Mouse (Mus musculus) myocyte (in vitro differentiated cells): Measurements from ENCODE around the gene Dusp14. TPM values are rescaled to one million over a fixed set of nuclear protein-coding genes. Genes with fewer than 3 reads are reported as not detected.

Experiments
- H3K27me3 ChIP-seq: one replicate; pipeline ENCODE4 v1.6.1; 2011; ENCODE audit not compliant: control insufficient read depth, insufficient read depth, insufficient read length
- H3K36me3 ChIP-seq: one replicate; pipeline ENCODE4 v1.6.1; 2011; ENCODE audit not compliant: control insufficient read depth, insufficient read depth
- H3K4me2 ChIP-seq: one replicate; pipeline ENCODE4 v1.6.1; 2011; ENCODE audit warnings: low read depth, control low read depth
- H3K4me3 ChIP-seq: one replicate; pipeline ENCODE4 v1.5.1; 2011; ENCODE audit warnings: mild to moderate bottlenecking, control low read depth, moderate library complexity
- H3K79me2 ChIP-seq: one replicate; pipeline ENCODE4 v1.6.1; 2011; ENCODE audit not compliant: control insufficient read depth, insufficient read depth
- H3ac ChIP-seq: one replicate; pipeline ENCODE4 v1.6.1; 2011; ENCODE audit not compliant: control insufficient read depth, insufficient read length
- CEBPB ChIP-seq: IDR thresholded peaks from 2 replicates; pipeline ENCODE4 v1.6.1; 2011; ENCODE audit warnings: mild to moderate bottlenecking, moderate library complexity; ENCODE audit not compliant: poor library complexity, insufficient read depth, severe bottlenecking
- E2F4 ChIP-seq: IDR thresholded peaks from one replicate; pipeline ENCODE4 v1.6.1; 2011; ENCODE audit warnings: mild to moderate bottlenecking, control low read depth, moderate library complexity; ENCODE audit not compliant: insufficient read depth
- MAX ChIP-seq: IDR thresholded peaks from one replicate; pipeline ENCODE4 v1.6.1; 2011; ENCODE audit warnings: low read depth, mild to moderate bottlenecking, control low read depth
- MYOD1 ChIP-seq, 3 experiments: IDR thresholded peaks; one replicate each; pipeline ENCODE4 v1.6.1; 2011; ENCODE audit warnings: control low read depth in 2 of 3, low read depth in 2 of 3, mild to moderate bottlenecking in 2 of 3, moderate library complexity in 1 of 3; ENCODE audit not compliant: insufficient read length in 2 of 3, control insufficient read depth in 1 of 3
- MYOG ChIP-seq, 3 experiments: IDR thresholded peaks; one replicate each; pipeline ENCODE4 v1.6.1; 2011; ENCODE audit warnings: control low read depth in 2 of 3, low read depth in 2 of 3, mild to moderate bottlenecking in 2 of 3; ENCODE audit not compliant: insufficient read length in 2 of 3, control insufficient read depth in 1 of 3, insufficient read depth in 1 of 3
- POLR2A ChIP-seq: IDR thresholded peaks from one replicate; pipeline ENCODE4 v1.6.1; 2011; ENCODE audit warnings: low read depth, mild to moderate bottlenecking, control low read depth, moderate library complexity; ENCODE audit not compliant: insufficient read length
- POLR2AphosphoS2 ChIP-seq: IDR thresholded peaks from one replicate; pipeline ENCODE4 v1.6.1; 2011; ENCODE audit warnings: low read depth, control low read depth; ENCODE audit not compliant: insufficient read length
- REST ChIP-seq: IDR thresholded peaks from one replicate; pipeline ENCODE4 v1.6.1; 2011; ENCODE audit warnings: mild to moderate bottlenecking, control low read depth, moderate library complexity; ENCODE audit not compliant: insufficient read depth, insufficient read length
- SRF ChIP-seq: IDR thresholded peaks from one replicate; pipeline ENCODE4 v1.6.1; 2011; ENCODE audit warnings: low read depth; ENCODE audit not compliant: control insufficient read depth, insufficient read length
- TCF12 ChIP-seq: IDR thresholded peaks from one replicate; pipeline ENCODE4 v1.6.1; 2011; ENCODE audit warnings: mild to moderate bottlenecking, control low read depth; ENCODE audit not compliant: poor library complexity, insufficient read depth, severe bottlenecking
- TCF3 ChIP-seq: IDR thresholded peaks from one replicate; pipeline ENCODE4 v1.6.1; 2011; ENCODE audit warnings: low read depth, control low read depth; ENCODE audit not compliant: insufficient read length
- USF1 ChIP-seq: IDR thresholded peaks from one replicate; pipeline ENCODE4 v1.6.1; 2011; ENCODE audit warnings: low read depth, mild to moderate bottlenecking, control low read depth, moderate library complexity
- polyA plus RNA-seq: library from polyadenylated mRNA; unstranded; fragments of >200 nt; fragmentation: generic; extraction: Trizol; gene quantifications from one replicate; pipeline ENCODE4 v1.2.1, GENCODE M21; 2012; ENCODE audit warnings: missing spikeins

Dusp14 gene
- polyA plus RNA-seq, 1 experiment: 61.1 TPM

DNA sequence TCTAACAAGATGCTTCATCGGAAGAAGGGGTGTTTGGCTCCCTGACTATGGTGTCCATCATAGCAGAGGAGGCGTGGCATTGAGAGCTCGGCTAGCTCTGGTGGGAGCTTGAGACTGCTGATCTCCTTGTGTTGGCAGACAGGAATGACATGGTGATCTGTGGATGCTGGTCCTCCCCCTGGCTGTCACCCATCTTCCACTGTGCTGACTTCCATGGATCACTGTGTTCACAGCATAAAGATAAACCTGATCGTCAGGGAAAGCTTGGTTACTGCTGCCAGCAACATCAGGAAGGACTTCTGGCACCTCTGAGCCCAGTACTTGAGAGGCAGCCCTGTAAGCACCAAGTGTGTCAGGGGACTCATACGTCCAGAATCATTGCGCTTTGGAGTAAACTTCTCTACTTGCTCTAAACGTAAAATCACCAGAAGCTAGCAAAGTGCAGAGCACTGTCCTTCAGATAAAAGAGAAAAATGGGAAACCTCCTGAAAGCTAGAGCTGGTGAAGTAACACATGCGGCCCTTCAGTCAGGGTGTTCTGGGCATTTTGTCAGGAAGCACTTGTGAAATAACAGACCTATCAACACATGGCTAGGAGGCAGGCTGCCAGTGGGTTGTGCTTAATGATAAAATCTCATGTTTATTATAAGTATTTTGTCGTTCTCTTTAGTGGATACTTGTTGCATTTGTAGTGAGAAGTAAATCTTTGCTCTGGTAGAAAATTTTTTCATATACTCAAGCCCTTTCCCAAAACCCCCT lies 40.6 kb downstream of the Dusp14 start:
- Histone ChIP-seq H3K4me3 (no peak overlapping the region), H3K4me2 (no peak overlapping the region), H3K36me3 (peaks cover 20% of the 10 kb centered on the region), H3K79me2 (no peaks in the 10 kb centered on the region), H3ac (no peak overlapping the region), H3K27me3 (no peaks in the 10 kb centered on the region)
- TF ChIP-seq REST (no peak), POLR2A (no peak), TCF3 (no peak), MYOD1 (IDR thresholded peaks at IDR 0.05; ENCODE audit: control insufficient read depth in 1 of 3, insufficient read length in 2 of 3, low read depth in 2 of 3) (no peak), POLR2AphosphoS2 (no peak), CEBPB (no peak)

GRCm38 (mm10) chr11:84027231-84027630 lies 41.8 kb downstream of the Dusp14 start:
- no peaks in the 10 kb centered on the region for H3K79me2 ChIP-seq
- H3K4me2 ChIP-seq: no peak overlapping the region
- H3K27me3 ChIP-seq: no peaks in the 10 kb centered on the region
- H3K4me3 ChIP-seq: no peak overlapping the region
- H3ac ChIP-seq: no peak overlapping the region
- H3K36me3 ChIP-seq: peaks cover 20% of the 10 kb centered on the region
- TF ChIP-seq POLR2A (no peak), MYOD1 (IDR thresholded peaks at IDR 0.05; ENCODE audit: control insufficient read depth in 1 of 3, insufficient read length in 2 of 3, low read depth in 2 of 3) (no peak), CEBPB (no peak), REST (no peak), E2F4 (no peak), TCF12 (no peak), MAX (no peak), TCF3 (no peak), POLR2AphosphoS2 (no peak), USF1 (no peak), SRF (no peak), MYOG (IDR thresholded peaks at IDR 0.05; ENCODE audit: control insufficient read depth in 1 of 3, insufficient read depth in 1 of 3, insufficient read length in 2 of 3, low read depth in 2 of 3) (no peak)

DNA sequence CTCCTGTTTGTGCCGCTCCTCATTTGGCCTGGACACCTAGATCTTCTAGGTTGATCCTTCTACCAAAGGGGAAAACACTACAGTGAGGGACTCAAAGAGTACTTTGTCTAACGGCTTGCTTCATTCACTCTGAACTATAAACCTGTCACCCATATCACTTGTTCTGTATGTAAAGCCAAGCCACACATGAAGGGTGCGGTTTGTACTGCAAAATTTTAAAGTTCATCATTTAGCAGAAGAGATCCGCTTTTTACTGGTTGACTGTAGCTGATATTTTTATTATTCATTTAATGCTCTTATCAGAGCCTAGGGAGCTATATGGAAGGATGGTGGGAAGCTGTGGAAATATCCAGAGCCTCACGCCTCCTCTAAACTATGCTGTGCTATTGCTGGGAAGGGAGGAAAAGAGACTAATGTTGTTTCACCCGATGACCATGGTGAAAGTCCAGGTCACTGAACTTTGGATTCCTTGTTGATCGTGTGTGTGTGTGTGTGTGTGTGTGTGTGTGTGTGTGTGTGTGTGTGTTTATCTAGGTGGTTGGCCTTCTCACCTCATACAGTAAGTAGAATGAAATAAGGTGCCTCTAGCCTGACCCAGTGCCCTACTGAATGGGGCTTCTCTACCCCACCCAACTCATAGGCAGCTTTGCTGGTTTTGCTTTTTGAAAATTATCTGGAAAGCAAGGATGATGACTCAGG lies 52.1 kb downstream of the Dusp14 start:
- Histone ChIP-seq H3K36me3 (peaks cover 6% of the 10 kb centered on the region), H3K27me3 (no peaks in the 10 kb centered on the region), H3K4me3 (no peak overlapping the region), H3K79me2 (no peaks in the 10 kb centered on the region), H3ac (no peak overlapping the region), H3K4me2 (no peak overlapping the region)
- TF ChIP-seq MYOD1 (IDR thresholded peaks at IDR 0.05; ENCODE audit: control insufficient read depth in 1 of 3, insufficient read length in 2 of 3, low read depth in 2 of 3) (no peak), SRF (no peak), MAX (no peak), USF1 (no peak), E2F4 (no peak), MYOG (IDR thresholded peaks at IDR 0.05; ENCODE audit: control insufficient read depth in 1 of 3, insufficient read depth in 1 of 3, insufficient read length in 2 of 3, low read depth in 2 of 3) (no peak)

GRCm38 (mm10) chr11:84016147-84016809 lies 52.8 kb downstream of the Dusp14 start:
- H3K4me2 ChIP-seq: no peak overlapping the region
- peaks cover 6% of the 10 kb centered on the region for H3K36me3 ChIP-seq
- H3K27me3 ChIP-seq: no peaks in the 10 kb centered on the region
- TF ChIP-seq POLR2AphosphoS2 (no peak), CEBPB (0 out of 2 replicates have a peak, but pooled peaks have one; percentile 2)
- H3ac ChIP-seq: no peak overlapping the region
- H3K79me2 ChIP-seq: no peaks in the 10 kb centered on the region
- no peak overlapping the region for H3K4me3 ChIP-seq

- TF ChIP-seq MYOG (IDR thresholded peaks at IDR 0.05; ENCODE audit: control insufficient read depth in 1 of 3, insufficient read depth in 1 of 3, insufficient read length in 2 of 3, low read depth in 2 of 3) (no peak), TCF3 (no peak), POLR2A (no peak), E2F4 (no peak), MAX (no peak), POLR2AphosphoS2 (no peak), TCF12 (no peak), CEBPB (no peak), SRF (no peak), REST (no peak), USF1 (no peak), MYOD1 (IDR thresholded peaks at IDR 0.05; ENCODE audit: control insufficient read depth in 1 of 3, insufficient read length in 2 of 3, low read depth in 2 of 3) (no peak)
- H3ac ChIP-seq: no peak overlapping the region
- H3K4me3 ChIP-seq: no peak overlapping the region
- H3K79me2 ChIP-seq: no peaks in the 10 kb centered on the region
- no peaks in the 10 kb centered on the region for H3K27me3 ChIP-seq
- H3K36me3 ChIP-seq: peaks cover 11% of the 10 kb centered on the region
- no peak overlapping the region for H3K4me2 ChIP-seq
These were observed 56.0 kb downstream of the Dusp14 start for GRCm38 (mm10) chr11:84013105-84013504.
